Mouse (Mus musculus) neural tube, embryonic 12.5 days (tissue): Measurements from ENCODE around the gene Mon1a. TPM values are rescaled to one million over a fixed set of nuclear protein-coding genes. Genes with fewer than 3 reads are reported as not detected.
A peak's percentile ranks its signal among the peaks of the same experiment; 100 is the strongest.

Experiments used
- ATAC-seq: fragments of 200-750 bp; cut with Nextera tagmentation; 2 replicates; pipeline ENCODE4 v1.8.0; 2017; ENCODE audit warnings: low read depth, mild to moderate bottlenecking, moderate TSS enrichment, moderate library complexity; ENCODE audit not compliant: low FRiP score
- H3K27ac ChIP-seq: fragments of 300-500 bp; sonication (generic); 2 replicates; pipeline ENCODE4 v1.5.1; 2016
- H3K27me3 ChIP-seq: fragments of 300-500 bp; sonication (generic); replicated peaks from 2 replicates; pipeline ENCODE4 v1.6.1; 2016; ENCODE audit warnings: mild to moderate bottlenecking
- H3K36me3 ChIP-seq: fragments of 300-500 bp; sonication (generic); 2 replicates; pipeline ENCODE4 v1.6.1; 2016; ENCODE audit warnings: mild to moderate bottlenecking
- H3K4me1 ChIP-seq: fragments of 300-500 bp; sonication (generic); 2 replicates; pipeline ENCODE4 v1.6.1; 2016
- H3K4me2 ChIP-seq: fragments of 300-500 bp; sonication (generic); replicated peaks from 2 replicates; pipeline ENCODE4 v1.6.1; 2016; ENCODE audit warnings: mild to moderate bottlenecking
- H3K4me3 ChIP-seq: fragments of 300-500 bp; sonication (generic); 2 replicates; pipeline ENCODE4 v1.5.1; 2016
- H3K9ac ChIP-seq: fragments of 300-500 bp; sonication (generic); 2 replicates; pipeline ENCODE4 v1.6.1; 2016; ENCODE audit warnings: mild to moderate bottlenecking
- H3K9me3 ChIP-seq: fragments of 300-500 bp; sonication (generic); 2 replicates; pipeline ENCODE4 v1.6.1; 2016; ENCODE audit warnings: mild to moderate bottlenecking
- WGBS: fragments of 180-500 bp; shearing (Covaris S2); methylation state at CpG from one replicate; pipeline ENCODE4 v1.1.7; 2016; 5-methylcytosine and 5-hydroxymethylcytosine counted together
- polyA plus RNA-seq: library from polyadenylated mRNA; unstranded; fragments of >200 nt; fragmentation: Nextera tagmentation; extraction: Ambion mirVana; gene quantifications from 2 replicates; pipeline ENCODE4 v1.2.1, GENCODE M21; 2016

Mon1a gene
- polyA plus RNA-seq, 1 experiment from 2014 or later = 20.8 TPM

GRCm38 (mm10) chr9:107891023-107891422 lies 3.1 kb downstream of the Mon1a start:
- no peak for ATAC-seq
- Histone ChIP-seq H3K4me1 (peaks cover 12% of the 10 kb centered on the region), H3K27ac (no peak overlapping the region), H3K9ac (no peak overlapping the region), H3K4me2 (no peak overlapping the region), H3K9me3 (no peaks in the 10 kb centered on the region), H3K4me3 (no peak overlapping the region), H3K36me3 (peaks cover 4% of the 10 kb centered on the region; the same call in 1 of the 2 replicates), H3K27me3 (peaks cover 11% of the 10 kb centered on the region; the same call in 1 of the 2 replicates)
- WGBS = 95% methylated on average over 1 of the region's 1 CpGs

GRCm38 (mm10) chr9:107898563-107898962 lies 10.6 kb downstream of the Mon1a start:
- Histone ChIP-seq H3K27me3 (peaks cover 24% of the 10 kb centered on the region), H3K4me2 (no peak overlapping the region), H3K9ac (no peak overlapping the region), H3K9me3 (no peaks in the 10 kb centered on the region), H3K27ac (no peak overlapping the region), H3K4me1 (peaks cover 11% of the 10 kb centered on the region; the same call in 1 of the 2 replicates), H3K36me3 (peaks cover 9% of the 10 kb centered on the region), H3K4me3 (no peak overlapping the region)
- ATAC-seq = no peak
- 88% methylated on average over 10 of the region's 10 CpGs for WGBS

- Histone ChIP-seq H3K9me3 (no peaks in the 10 kb centered on the region), H3K36me3 (peaks cover 9% of the 10 kb centered on the region), H3K9ac (no peak overlapping the region), H3K4me2 (no peak overlapping the region), H3K27me3 (peaks cover 24% of the 10 kb centered on the region), H3K4me3 (no peak overlapping the region), H3K4me1 (peaks cover 11% of the 10 kb centered on the region; the same call in 1 of the 2 replicates), H3K27ac (no peak overlapping the region)
- 77% methylated on average over 12 of the region's 12 CpGs for WGBS
- no peak for ATAC-seq
These were observed 11.9 kb downstream of the Mon1a start for GRCm38 (mm10) chr9:107899855-107900254.

- H3K36me3 ChIP-seq = peaks cover 9% of the 10 kb centered on the region
- peak overlapping the region; percentile 42; the same call in 1 of the 2 replicates for H3K9ac ChIP-seq
- H3K4me3 ChIP-seq = peak overlapping the region; percentile 24
- no peaks in the 10 kb centered on the region for H3K9me3 ChIP-seq
- no peak overlapping the region for H3K27ac ChIP-seq
- ATAC-seq = peak; percentile 19; the same call in 1 of the 2 replicates
- 3% methylated on average over 44 of the region's 44 CpGs for WGBS
- H3K4me1 ChIP-seq = peaks cover 11% of the 10 kb centered on the region; the same call in 1 of the 2 replicates
- peak overlapping the region; percentile 65 for H3K4me2 ChIP-seq
- H3K27me3 ChIP-seq = peaks cover 26% of the 10 kb centered on the region
These were observed 13.1 kb downstream of the Mon1a start for GRCm38 (mm10) chr9:107900840-107901626.

GRCm38 (mm10) chr9:107901627-107901914 lies 13.6 kb downstream of the Mon1a start:
- Histone ChIP-seq H3K36me3 (peaks cover 9% of the 10 kb centered on the region), H3K9me3 (no peaks in the 10 kb centered on the region), H3K4me1 (peaks cover 16% of the 10 kb centered on the region), H3K27me3 (peaks cover 27% of the 10 kb centered on the region), H3K9ac (no peak overlapping the region), H3K27ac (no peak overlapping the region), H3K4me3 (peak overlapping the region; percentile 24; the same call in 1 of the 2 replicates), H3K4me2 (peak overlapping the region; percentile 65)
- WGBS = 12% methylated on average over 17 of the region's 17 CpGs
- 0 out of 2 replicates have a peak, but pooled peaks have one; percentile 23 for ATAC-seq

GRCm38 (mm10) chr9:107904726-107905125 lies 16.8 kb downstream of the Mon1a start:
- Histone ChIP-seq H3K27ac (no peak overlapping the region), H3K36me3 (peaks cover 5% of the 10 kb centered on the region), H3K4me2 (no peak overlapping the region), H3K4me3 (no peak overlapping the region), H3K4me1 (peaks cover 25% of the 10 kb centered on the region), H3K9me3 (no peaks in the 10 kb centered on the region), H3K9ac (no peak overlapping the region), H3K27me3 (peaks cover 26% of the 10 kb centered on the region)
- 10% methylated on average over 4 of the region's 4 CpGs for WGBS
- ATAC-seq = 0 out of 2 replicates have a peak, but pooled peaks have one; percentile 23

GRCm38 (mm10) chr9:107906252-107906966 lies 18.5 kb downstream of the Mon1a start, which contains the start of gene Mst1r:
Gene Mst1r, plus strand, starts transcription at chr9:107906873.
- Histone ChIP-seq H3K4me3 (peak within 1 kb of the TSS; percentile 29; the same call in 1 of the 2 replicates), H3K36me3 (no peaks in the 10 kb centered on the region), H3K9ac (peak within 1 kb of the TSS; percentile 54), H3K4me1 (peaks cover 18% of the 10 kb centered on the region), H3K27ac (no peak within 1 kb of the TSS), H3K27me3 (peaks cover 9% of the 10 kb centered on the region), H3K4me2 (peak within 1 kb of the TSS; percentile 63), H3K9me3 (no peaks in the 10 kb centered on the region)
- ATAC-seq = no peak
- 20% methylated on average over 19 of the region's 19 CpGs for WGBS

- Histone ChIP-seq H3K27ac (no peak overlapping the region), H3K9me3 (no peaks in the 10 kb centered on the region), H3K4me1 (peaks cover 15% of the 10 kb centered on the region), H3K27me3 (0 out of 2 replicates have a peak, but pooled peaks cover 3% of the 10 kb centered on the region), H3K4me3 (peak overlapping the region; percentile 29; the same call in 1 of the 2 replicates), H3K36me3 (no peaks in the 10 kb centered on the region), H3K4me2 (peak overlapping the region; percentile 63), H3K9ac (peak overlapping the region; percentile 54)
- 48% methylated on average over 31 of the region's 31 CpGs for WGBS
- ATAC-seq = no peak
These were observed 19.2 kb downstream of the Mon1a start for GRCm38 (mm10) chr9:107906967-107907800.

GRCm38 (mm10) chr9:107907801-107908120 lies 19.8 kb downstream of the Mon1a start:
- Histone ChIP-seq H3K4me3 (no peak overlapping the region), H3K36me3 (no peaks in the 10 kb centered on the region), H3K9me3 (no peaks in the 10 kb centered on the region), H3K4me2 (no peak overlapping the region), H3K9ac (no peak overlapping the region), H3K4me1 (peaks cover 15% of the 10 kb centered on the region), H3K27ac (no peak overlapping the region), H3K27me3 (0 out of 2 replicates have a peak, but pooled peaks cover 3% of the 10 kb centered on the region)
- 86% methylated on average over 14 of the region's 14 CpGs for WGBS
- no peak for ATAC-seq

- Histone ChIP-seq H3K4me1 (peaks cover 15% of the 10 kb centered on the region), H3K36me3 (no peaks in the 10 kb centered on the region), H3K4me3 (no peak overlapping the region), H3K27me3 (0 out of 2 replicates have a peak, but pooled peaks cover 3% of the 10 kb centered on the region), H3K9me3 (no peaks in the 10 kb centered on the region), H3K4me2 (peak overlapping the region; percentile 26), H3K9ac (no peak overlapping the region), H3K27ac (no peak overlapping the region)
- no peak for ATAC-seq
- WGBS = 17% methylated on average over 18 of the region's 18 CpGs
These were observed 20.6 kb downstream of the Mon1a start for GRCm38 (mm10) chr9:107908410-107909158.

GRCm38 (mm10) chr9:107910025-107910769 lies 22.2 kb downstream of the Mon1a start:
- ATAC-seq = no peak
- no peaks in the 10 kb centered on the region for H3K36me3 ChIP-seq
- no peak overlapping the region for H3K4me3 ChIP-seq
- H3K9ac ChIP-seq = no peak overlapping the region
- no peaks in the 10 kb centered on the region for H3K9me3 ChIP-seq
- H3K27ac ChIP-seq = no peak overlapping the region
- H3K4me1 ChIP-seq = peaks cover 15% of the 10 kb centered on the region
- H3K4me2 ChIP-seq = no peak overlapping the region
- H3K27me3 ChIP-seq = 0 out of 2 replicates have a peak, but pooled peaks cover 3% of the 10 kb centered on the region
- 92% methylated on average over 15 of the region's 15 CpGs for whole genome bisulfite sequencing
